Mouse (Mus musculus): Measurements from ENCODE around the gene Fbf1. TPM values are rescaled to one million over a fixed set of nuclear protein-coding genes. Genes with fewer than 3 reads are reported as not detected.
A peak's percentile ranks its signal among the peaks of the same experiment; 100 is the strongest.
"Not testable (repeated sequence)": the region's sequence is repeated elsewhere in the genome, so short reads cannot be mapped to it uniquely, and the experiment has no call there.

Fbf1 gene
- polyA plus RNA-seq, 1 experiment from 2014 or later, result 61.8 TPM

DNA sequence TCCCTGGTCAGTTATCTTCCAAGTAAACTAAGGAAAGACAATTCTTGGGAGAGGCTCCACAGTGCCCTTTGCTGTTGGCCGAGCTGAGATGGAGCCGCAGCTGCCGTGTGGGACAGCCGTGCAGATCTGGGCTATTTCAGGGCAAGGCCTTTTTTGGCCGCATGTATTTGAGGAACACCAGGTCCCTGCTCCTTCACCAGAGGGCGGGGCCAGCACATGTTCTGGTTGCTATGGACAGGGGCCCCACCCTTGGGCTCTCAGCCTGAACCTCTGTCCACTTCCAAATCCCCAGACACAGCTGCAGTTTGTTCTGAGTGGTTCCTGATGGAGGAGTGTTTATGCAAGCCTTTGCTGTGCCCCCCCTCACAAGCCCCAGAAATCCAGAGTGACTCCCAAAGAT, 67.6 kb downstream of the Fbf1 start:
- peaks cover 6% of the 10 kb centered on the region for H3K27me3 ChIP-seq (replicated peaks; ENCODE audit: low read depth, poor library complexity, severe bottlenecking)
- DNase-seq (ENCODE audit: low spot score), result no peak
- H3K4me3 ChIP-seq, result no peak overlapping the region
- peak overlapping the region; percentile 11; the same call in 1 of the 2 replicates for H3K27ac ChIP-seq (replicated peaks)
- WGBS, result 83% methylated on average over 6 of the region's 6 CpGs
- H3K4me1 ChIP-seq, result peaks cover 56% of the 10 kb centered on the region
- H3K36me3 ChIP-seq (replicated peaks), result no peaks in the 10 kb centered on the region
- H3K9me3 ChIP-seq, result peaks cover 4% of the 10 kb centered on the region; the same call in 1 of the 2 replicates

DNA sequence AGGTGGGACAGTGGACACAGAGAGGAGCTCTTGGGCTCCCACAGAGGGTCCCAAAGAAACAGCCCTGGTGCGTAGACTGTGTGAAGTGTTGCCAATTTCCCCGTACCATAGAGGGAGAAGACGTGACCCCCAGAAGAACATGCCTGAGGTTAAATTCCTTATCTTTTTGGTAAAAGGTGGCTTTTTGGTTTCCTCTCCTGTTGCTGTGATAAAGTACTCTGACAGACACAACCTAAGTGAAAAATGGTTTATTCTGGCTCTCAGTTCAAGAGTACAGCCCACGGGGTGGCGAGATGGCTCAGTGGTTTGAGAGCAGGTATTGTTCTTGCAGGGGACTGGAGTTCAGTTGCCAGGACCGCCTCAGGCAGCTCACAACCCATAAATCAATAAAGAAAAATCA, 68.5 kb downstream of the Fbf1 start:
- no peaks in the 10 kb centered on the region for H3K27me3 ChIP-seq (replicated peaks; ENCODE audit: low read depth, poor library complexity, severe bottlenecking)
- peaks cover 47% of the 10 kb centered on the region for H3K4me1 ChIP-seq
- DNase-seq (ENCODE audit: low spot score), result no peak
- H3K4me3 ChIP-seq, result no peak overlapping the region
- 90% methylated on average over 6 of the region's 6 CpGs for WGBS
- peak overlapping the region; percentile 40; the same call in 1 of the 2 replicates for H3K27ac ChIP-seq (replicated peaks)
- no peaks in the 10 kb centered on the region for H3K36me3 ChIP-seq (replicated peaks)
- peaks cover 4% of the 10 kb centered on the region; the same call in 1 of the 2 replicates for H3K9me3 ChIP-seq

GRCm38 (mm10) chr11:116098711-116099460, 69.1 kb downstream of the Fbf1 start:
- DNase-seq (ENCODE audit: low spot score), result no peak
- Histone ChIP-seq H3K36me3 (replicated peaks) (no peaks in the 10 kb centered on the region), H3K4me3 (no peak overlapping the region), H3K4me1 (peaks cover 44% of the 10 kb centered on the region), H3K9me3 (peaks cover 4% of the 10 kb centered on the region; the same call in 1 of the 2 replicates), H3K27ac (replicated peaks) (peak overlapping the region; percentile 40; the same call in 1 of the 2 replicates), H3K27me3 (replicated peaks; ENCODE audit: low read depth, poor library complexity, severe bottlenecking) (no peaks in the 10 kb centered on the region)
- 78% methylated on average over 14 of the region's 14 CpGs for WGBS

GRCm38 (mm10) chr11:116096213-116097108, 71.5 kb downstream of the Fbf1 start:
- Histone ChIP-seq H3K9me3 (peaks cover 4% of the 10 kb centered on the region; the same call in 1 of the 2 replicates), H3K27me3 (replicated peaks; ENCODE audit: low read depth, poor library complexity, severe bottlenecking) (no peaks in the 10 kb centered on the region), H3K4me1 (peaks cover 23% of the 10 kb centered on the region), H3K4me3 (no peak overlapping the region), H3K27ac (replicated peaks) (no peak overlapping the region), H3K36me3 (replicated peaks) (no peaks in the 10 kb centered on the region)
- peak; percentile 46 for DNase-seq (ENCODE audit: low spot score)
- 88% methylated on average over 5 of the region's 5 CpGs for WGBS

DNA sequence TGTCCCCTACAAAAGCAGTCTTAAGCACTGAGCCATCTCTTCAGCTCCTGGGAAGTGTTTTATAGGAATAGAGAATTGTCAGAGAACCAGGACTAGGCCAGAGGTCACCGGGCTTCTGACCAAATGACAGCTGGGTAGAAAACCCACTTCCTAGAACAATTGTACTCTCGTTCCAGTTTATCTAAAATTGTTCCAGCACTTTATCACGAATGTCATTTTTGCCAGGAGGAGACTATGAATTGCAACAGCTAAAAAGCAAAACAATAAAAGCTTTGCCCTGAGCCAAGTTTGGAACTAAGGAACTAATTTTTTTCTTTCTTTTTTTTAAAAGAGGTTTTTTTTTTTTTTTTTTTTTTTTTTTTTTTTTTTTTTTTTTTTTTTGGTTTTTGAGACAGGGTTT, 72.4 kb downstream of the Fbf1 start:
- 73% methylated on average over 3 of the region's 3 CpGs for WGBS
- H3K4me3 ChIP-seq, result no peak overlapping the region
- peaks cover 15% of the 10 kb centered on the region for H3K4me1 ChIP-seq
- H3K36me3 ChIP-seq (replicated peaks), result no peaks in the 10 kb centered on the region
- DNase-seq (ENCODE audit: low spot score), result no peak
- H3K9me3 ChIP-seq, result peaks cover 4% of the 10 kb centered on the region; the same call in 1 of the 2 replicates
- no peaks in the 10 kb centered on the region for H3K27me3 ChIP-seq (replicated peaks; ENCODE audit: low read depth, poor library complexity, severe bottlenecking)
- H3K27ac ChIP-seq (replicated peaks), result no peak overlapping the region

DNA sequence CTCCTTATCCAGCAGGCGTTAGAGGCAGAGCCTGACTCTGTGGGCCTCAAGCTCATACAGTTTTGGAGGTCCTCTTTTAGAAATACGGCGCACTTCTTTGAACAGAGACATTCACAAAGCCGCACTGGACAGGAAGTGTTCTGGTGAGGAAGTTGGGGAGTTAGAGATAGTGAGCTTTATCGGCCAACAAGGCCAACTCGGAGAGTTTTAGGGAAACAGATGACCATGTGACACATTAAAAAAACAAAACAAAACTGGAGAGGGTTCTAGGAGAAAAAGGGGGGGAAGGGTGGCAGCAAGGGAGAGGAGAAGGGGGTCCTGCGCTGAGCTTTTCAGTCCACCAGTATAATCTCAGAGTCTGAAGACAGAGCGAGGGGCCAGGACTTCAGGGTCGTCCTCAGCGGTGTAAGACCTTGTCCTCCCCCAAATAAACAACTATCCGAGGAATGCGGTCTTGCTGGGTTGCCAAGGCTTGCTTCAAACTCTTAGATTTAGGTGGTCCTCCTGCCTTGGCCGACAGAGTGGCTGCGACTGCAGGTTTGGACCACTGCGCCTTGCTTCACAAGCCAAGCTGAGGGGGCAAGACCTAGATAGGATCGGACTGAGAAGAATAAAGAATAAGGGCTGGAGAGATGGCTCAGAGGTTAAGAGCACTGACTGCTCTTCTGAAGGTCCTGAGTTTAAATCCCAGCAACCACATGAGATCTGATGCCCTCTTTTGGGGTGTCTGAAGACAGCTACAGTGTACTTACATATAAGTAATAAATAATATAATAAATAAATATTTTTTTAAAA, 74.0 kb downstream of the Fbf1 start:
- H3K36me3 ChIP-seq (replicated peaks), result no peaks in the 10 kb centered on the region
- H3K27me3 ChIP-seq (replicated peaks; ENCODE audit: low read depth, poor library complexity, severe bottlenecking), result no peaks in the 10 kb centered on the region
- H3K9me3 ChIP-seq, result peaks cover 4% of the 10 kb centered on the region; the same call in 1 of the 2 replicates
- DNase-seq (ENCODE audit: low spot score), result no peak
- H3K4me1 ChIP-seq, result peaks cover 6% of the 10 kb centered on the region
- no peak overlapping the region for H3K4me3 ChIP-seq
- WGBS, result 60% methylated on average over 16 of the region's 16 CpGs
- H3K27ac ChIP-seq (replicated peaks), result no peak overlapping the region; the same call in 1 of the 2 replicates

GRCm38 (mm10) chr11:116092959-116093358, 75.0 kb downstream of the Fbf1 start:
- H3K36me3 ChIP-seq (replicated peaks); H3K4me1 ChIP-seq; H3K4me3 ChIP-seq; H3K27me3 ChIP-seq (replicated peaks; ENCODE audit: low read depth, poor library complexity, severe bottlenecking); H3K27ac ChIP-seq (replicated peaks); DNase-seq (ENCODE audit: low spot score); H3K9me3 ChIP-seq: not testable (repeated sequence)
- 91% methylated on average over 6 of the region's 6 CpGs for WGBS

Other genes with a start within 250 kb of the Fbf1 start
- gene Sap30bp, start 234.9 kb downstream of the Fbf1 start, polyA plus RNA-seq (2016; fragmentation: Nextera tagmentation; extraction: Ambion mirVana), result 48.4 and 50.8 TPM in 2 replicates
- 27.9 and 30.7 TPM in 2 replicates for gene Recql5, start 234.7 kb downstream of the Fbf1 start, polyA plus RNA-seq (2016; fragmentation: Nextera tagmentation; extraction: Ambion mirVana)
- gene Itgb4, start 193.5 kb downstream of the Fbf1 start, polyA plus RNA-seq (2016; fragmentation: Nextera tagmentation; extraction: Ambion mirVana), result 1.1 and 1.5 TPM in 2 replicates
- gene Galk1, start 155.4 kb downstream of the Fbf1 start, polyA plus RNA-seq (2016; fragmentation: Nextera tagmentation; extraction: Ambion mirVana), result 212 and 216 TPM in 2 replicates
- 1,824 and 1,981 TPM in 2 replicates for gene H3f3b, start 140.2 kb downstream of the Fbf1 start, polyA plus RNA-seq (2016; fragmentation: Nextera tagmentation; extraction: Ambion mirVana)
- gene Unk, start 137.8 kb downstream of the Fbf1 start, polyA plus RNA-seq (2016; fragmentation: Nextera tagmentation; extraction: Ambion mirVana), result 49.4 and 50.9 TPM in 2 replicates
- 2.9 TPM in 2 replicates for gene Unc13d, start 90.2 kb downstream of the Fbf1 start, polyA plus RNA-seq (2016; fragmentation: Nextera tagmentation; extraction: Ambion mirVana)
- gene Wbp2, start 81.2 kb downstream of the Fbf1 start, polyA plus RNA-seq (2016; fragmentation: Nextera tagmentation; extraction: Ambion mirVana), result 74.2 and 76.8 TPM in 2 replicates
- gene Trim47, start 41.0 kb downstream of the Fbf1 start, polyA plus RNA-seq (2016; fragmentation: Nextera tagmentation; extraction: Ambion mirVana), result 4.5 and 4.7 TPM in 2 replicates
- 1.9 and 2.3 TPM in 2 replicates for gene Trim65, start 37.0 kb downstream of the Fbf1 start, polyA plus RNA-seq (2016; fragmentation: Nextera tagmentation; extraction: Ambion mirVana)
- 108 and 117 TPM in 2 replicates for gene Mrpl38, start 29.3 kb downstream of the Fbf1 start, polyA plus RNA-seq (2016; fragmentation: Nextera tagmentation; extraction: Ambion mirVana)
- 62.7 and 65.6 TPM in 2 replicates for gene Ten1, start 30.7 kb upstream of the Fbf1 start, polyA plus RNA-seq (2016; fragmentation: Nextera tagmentation; extraction: Ambion mirVana)
- gene Acox1, start 30.9 kb upstream of the Fbf1 start, polyA plus RNA-seq (2016; fragmentation: Nextera tagmentation; extraction: Ambion mirVana), result 17.7 and 18.8 TPM in 2 replicates
- 1.0 and 1.3 TPM in 2 replicates for gene Evpl, start 69.9 kb upstream of the Fbf1 start, polyA plus RNA-seq (2016; fragmentation: Nextera tagmentation; extraction: Ambion mirVana)
- gene Srp68, start 106.1 kb upstream of the Fbf1 start, polyA plus RNA-seq (2016; fragmentation: Nextera tagmentation; extraction: Ambion mirVana), result 104 TPM in 2 replicates
- gene Galr2, start 112.8 kb upstream of the Fbf1 start, polyA plus RNA-seq (2016; fragmentation: Nextera tagmentation; extraction: Ambion mirVana), result 0.25 and 0.39 TPM in 2 replicates
- 55.4 and 59.7 TPM in 2 replicates for gene Exoc7, start 139.1 kb upstream of the Fbf1 start, polyA plus RNA-seq (2016; fragmentation: Nextera tagmentation; extraction: Ambion mirVana)
- gene Foxj1, start 167.2 kb upstream of the Fbf1 start, polyA plus RNA-seq (2016; fragmentation: Nextera tagmentation; extraction: Ambion mirVana), result 2.3 and 3.3 TPM in 2 replicates
- gene Rnf157, start 244.9 kb upstream of the Fbf1 start, polyA plus RNA-seq (2016; fragmentation: Nextera tagmentation; extraction: Ambion mirVana), result 12.7 and 15.7 TPM in 2 replicates

Data from embryonic facial prominence, embryonic 10.5 days (tissue).